Mouse (Mus musculus) heart, embryonic 16.5 days (tissue): Measurements from ENCODE around the gene Adtrp. TPM values are rescaled to one million over a fixed set of nuclear protein-coding genes. Genes with fewer than 3 reads are reported as not detected.
A peak's percentile ranks its signal among the peaks of the same experiment; 100 is the strongest.

Experiments
- ATAC-seq: fragments of 200-750 bp; cut with Nextera tagmentation; replicated peaks from 2 replicates; pipeline ENCODE4 v1.8.0; 2017; ENCODE audit warnings: moderate number of reproducible peaks; ENCODE audit not compliant: insufficient read depth, low FRiP score; ENCODE audit errors: extremely low read depth
- H3K27ac ChIP-seq: fragments of 300-500 bp; sonication (generic); 2 replicates; pipeline ENCODE4 v1.5.1; 2014; ENCODE audit warnings: mild to moderate bottlenecking, low read length, control low read depth, moderate library complexity
- H3K27me3 ChIP-seq: fragments of 300-500 bp; sonication (generic); 2 replicates; pipeline ENCODE4 v1.6.1; 2014; ENCODE audit warnings: low read length, mixed read lengths; ENCODE audit not compliant: control insufficient read depth, insufficient read depth
- H3K36me3 ChIP-seq: fragments of 300-500 bp; sonication (generic); 2 replicates; pipeline ENCODE4 v1.6.1; 2014; ENCODE audit not compliant: control insufficient read depth, insufficient read depth
- H3K4me1 ChIP-seq: fragments of 300-500 bp; sonication (generic); 2 replicates; pipeline ENCODE4 v1.6.1; 2014; ENCODE audit warnings: low read length, mixed read lengths; ENCODE audit not compliant: control insufficient read depth, insufficient read depth
- H3K4me2 ChIP-seq: fragments of 300-500 bp; sonication (generic); 2 replicates; pipeline ENCODE4 v1.6.1; 2014; ENCODE audit warnings: low read depth, mild to moderate bottlenecking, control low read depth, low read length
- H3K4me3 ChIP-seq: fragments of 300-500 bp; sonication (generic); 2 replicates; pipeline ENCODE4 v1.5.1; 2014; ENCODE audit warnings: mild to moderate bottlenecking, control low read depth, low read length
- H3K9ac ChIP-seq: fragments of 300-500 bp; sonication (generic); 2 replicates; pipeline ENCODE4 v1.6.1; 2014; ENCODE audit warnings: low read length, control low read depth
- H3K9me3 ChIP-seq: fragments of 300-500 bp; sonication (generic); replicated peaks from 2 replicates; pipeline ENCODE4 v1.6.1; 2016; ENCODE audit warnings: low read length; ENCODE audit not compliant: control insufficient read depth
- WGBS: fragments of 180-500 bp; shearing (Covaris S2); extraction: QIAGEN DNeasy Blood & Tissue Kit; methylation state at CpG from one replicate; pipeline ENCODE4 v1.1.7; 2014; 5-methylcytosine and 5-hydroxymethylcytosine counted together
- polyA plus RNA-seq: library from polyadenylated mRNA; unstranded; fragments of >200 nt; fragmentation: Nextera tagmentation; extraction: Ambion mirVana; gene quantifications from 2 replicates; pipeline ENCODE4 v1.2.1, GENCODE M21; 2015

Gene Adtrp
- polyA plus RNA-seq, 1 experiment from 2014 or later = not detected

GRCm38 (mm10) chr13:41822091-41822490 is 25.4 kb downstream of the Adtrp start:
- ATAC-seq = no peak
- H3K4me1 ChIP-seq = no peaks in the 10 kb centered on the region
- no peaks in the 10 kb centered on the region for H3K9me3 ChIP-seq
- H3K4me2 ChIP-seq = no peak overlapping the region
- H3K27me3 ChIP-seq = no peaks in the 10 kb centered on the region
- H3K4me3 ChIP-seq = no peak overlapping the region
- H3K27ac ChIP-seq = no peak overlapping the region
- 24% methylated on average over 5 of the region's 5 CpGs for WGBS
- H3K9ac ChIP-seq = no peak overlapping the region
- H3K36me3 ChIP-seq = no peaks in the 10 kb centered on the region

- H3K9me3 ChIP-seq = no peaks in the 10 kb centered on the region
- no peak overlapping the region for H3K4me3 ChIP-seq
- H3K4me1 ChIP-seq = no peaks in the 10 kb centered on the region
- WGBS = 93% methylated on average over 3 of the region's 3 CpGs
- H3K27ac ChIP-seq = no peak overlapping the region
- no peak overlapping the region for H3K9ac ChIP-seq
- no peaks in the 10 kb centered on the region for H3K36me3 ChIP-seq
- no peaks in the 10 kb centered on the region for H3K27me3 ChIP-seq
- no peak for ATAC-seq
- H3K4me2 ChIP-seq = no peak overlapping the region
Observed at GRCm38 (mm10) chr13:41820947-41821346, 26.5 kb downstream of the Adtrp start.

DNA sequence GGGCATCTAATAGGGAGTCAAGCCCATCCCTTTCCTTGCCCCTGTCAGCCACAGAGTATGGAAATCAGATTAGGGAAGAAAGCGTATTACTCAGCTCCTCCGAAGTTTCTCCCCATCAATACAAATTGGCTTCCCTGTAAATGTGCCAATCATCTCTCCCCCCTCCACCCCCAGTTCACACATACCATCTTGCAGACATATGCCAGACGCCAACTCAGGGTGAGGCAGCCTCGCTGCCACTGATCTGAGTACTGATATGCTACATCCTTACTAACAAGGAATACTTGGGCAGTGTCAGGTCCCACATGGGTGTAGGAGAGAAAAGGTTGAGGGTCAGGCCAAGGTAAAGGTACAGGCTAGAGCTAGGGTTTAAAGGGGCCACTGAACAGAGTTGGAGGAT is 27.6 kb downstream of the Adtrp start:
- 73% methylated on average over 4 of the region's 4 CpGs for WGBS
- Histone ChIP-seq H3K4me1 (no peaks in the 10 kb centered on the region), H3K27me3 (no peaks in the 10 kb centered on the region), H3K4me3 (no peak overlapping the region), H3K4me2 (no peak overlapping the region), H3K27ac (no peak overlapping the region), H3K9me3 (no peaks in the 10 kb centered on the region), H3K9ac (no peak overlapping the region), H3K36me3 (no peaks in the 10 kb centered on the region)
- no peak for ATAC-seq

- Histone ChIP-seq H3K36me3 (no peaks in the 10 kb centered on the region), H3K4me3 (no peak overlapping the region), H3K4me1 (no peaks in the 10 kb centered on the region), H3K4me2 (no peak overlapping the region), H3K9me3 (no peaks in the 10 kb centered on the region), H3K27ac (no peak overlapping the region), H3K27me3 (no peaks in the 10 kb centered on the region), H3K9ac (no peak overlapping the region)
- WGBS = 87% methylated on average over 4 of the region's 4 CpGs
- ATAC-seq = no peak
Observed at GRCm38 (mm10) chr13:41819484-41819883, 28.0 kb downstream of the Adtrp start.

GRCm38 (mm10) chr13:41817583-41817982 is 29.9 kb downstream of the Adtrp start:
- 64% methylated on average over 4 of the region's 4 CpGs for WGBS
- no peaks in the 10 kb centered on the region for H3K27me3 ChIP-seq
- H3K4me1 ChIP-seq = no peaks in the 10 kb centered on the region
- H3K4me2 ChIP-seq = no peak overlapping the region
- ATAC-seq = no peak
- H3K9me3 ChIP-seq = no peaks in the 10 kb centered on the region
- H3K4me3 ChIP-seq = no peak overlapping the region
- no peak overlapping the region for H3K27ac ChIP-seq
- H3K36me3 ChIP-seq = no peaks in the 10 kb centered on the region
- no peak overlapping the region for H3K9ac ChIP-seq

DNA sequence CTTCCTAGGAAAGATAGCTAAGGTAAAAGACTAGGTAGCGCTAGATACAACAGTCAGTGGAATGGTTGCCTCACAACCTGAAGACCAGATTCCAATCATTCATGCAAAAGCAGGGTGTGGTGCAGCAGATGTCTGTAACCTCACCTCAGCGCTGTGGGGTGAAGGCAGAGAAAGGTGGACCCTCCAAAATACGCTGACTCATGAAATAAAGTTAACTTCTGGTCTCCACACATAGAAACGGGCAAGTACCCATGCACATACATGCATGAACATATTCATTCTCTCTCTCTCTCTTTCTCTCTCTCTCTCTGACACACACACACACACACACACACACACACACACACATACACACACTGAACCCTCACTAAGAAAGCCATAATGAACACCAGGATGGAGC is 30.8 kb downstream of the Adtrp start:
- Histone ChIP-seq H3K27me3 (no peaks in the 10 kb centered on the region), H3K4me1 (no peaks in the 10 kb centered on the region), H3K27ac (no peak overlapping the region), H3K4me2 (no peak overlapping the region), H3K9ac (no peak overlapping the region), H3K9me3 (no peaks in the 10 kb centered on the region), H3K36me3 (no peaks in the 10 kb centered on the region), H3K4me3 (no peak overlapping the region)
- ATAC-seq = no peak
- WGBS = 87% methylated on average over 4 of the region's 4 CpGs

GRCm38 (mm10) chr13:41810776-41811175 is 36.7 kb downstream of the Adtrp start:
- H3K27me3 ChIP-seq = no peaks in the 10 kb centered on the region
- H3K4me2 ChIP-seq = no peak overlapping the region
- 85% methylated on average over 7 of the region's 7 CpGs for WGBS
- ATAC-seq = no peak
- H3K9me3 ChIP-seq = no peaks in the 10 kb centered on the region
- H3K36me3 ChIP-seq = no peaks in the 10 kb centered on the region
- H3K4me3 ChIP-seq = no peak overlapping the region
- H3K9ac ChIP-seq = no peak overlapping the region
- no peak overlapping the region for H3K27ac ChIP-seq
- H3K4me1 ChIP-seq = peaks cover 7% of the 10 kb centered on the region; the same call in 1 of the 2 replicates

DNA sequence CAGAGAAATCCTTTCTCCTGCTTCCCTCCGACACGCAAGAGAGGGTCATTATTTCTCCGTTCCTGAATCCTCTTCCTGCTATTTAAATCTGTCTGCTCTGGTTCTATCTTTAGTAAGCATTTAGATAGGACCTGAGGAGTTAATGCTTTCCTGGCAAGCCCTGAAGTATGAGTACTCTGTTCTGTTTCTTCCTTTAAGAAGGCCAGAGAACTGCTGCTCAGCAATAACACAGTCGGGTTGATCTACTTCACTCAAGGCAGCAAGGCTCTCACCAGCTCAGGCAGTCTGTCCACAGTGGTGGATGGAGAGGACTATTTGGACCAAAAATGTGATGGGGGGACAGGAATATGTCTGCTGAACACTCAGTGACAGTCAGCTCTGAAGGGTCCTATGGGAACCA is 39.7 kb downstream of the Adtrp start:
- H3K9me3 ChIP-seq = no peaks in the 10 kb centered on the region
- no peak for ATAC-seq
- peaks cover 14% of the 10 kb centered on the region for H3K4me1 ChIP-seq
- no peak overlapping the region; the same call in 1 of the 2 replicates for H3K4me2 ChIP-seq
- peak overlapping the region; percentile 11; the same call in 1 of the 2 replicates for H3K27ac ChIP-seq
- no peaks in the 10 kb centered on the region for H3K36me3 ChIP-seq
- H3K4me3 ChIP-seq = no peak overlapping the region
- H3K27me3 ChIP-seq = no peaks in the 10 kb centered on the region
- no peak overlapping the region for H3K9ac ChIP-seq
- WGBS = 25% methylated on average over 4 of the region's 4 CpGs

- 86% methylated on average over 4 of the region's 4 CpGs for WGBS
- no peak overlapping the region; the same call in 1 of the 2 replicates for H3K27ac ChIP-seq
Observed at GRCm38 (mm10) chr13:41807300-41807699, 40.2 kb downstream of the Adtrp start.

More at GRCm38 (mm10) chr13:41807300-41807699, 40.2 kb downstream of the Adtrp start:
- no peak for ATAC-seq
- Histone ChIP-seq H3K27me3 (no peaks in the 10 kb centered on the region), H3K4me3 (no peak overlapping the region), H3K36me3 (no peaks in the 10 kb centered on the region), H3K9me3 (no peaks in the 10 kb centered on the region), H3K4me1 (peaks cover 14% of the 10 kb centered on the region), H3K9ac (no peak overlapping the region), H3K4me2 (no peak overlapping the region)
